Mouse (Mus musculus) bone marrow, adult 2 months (tissue): ENCODE measurements at regions not wholly inside any gene's neighbourhood (a gene's known extent, or its start where the extent isn't known, plus 50 kb on each side); places are given as distances from the start of the nearest gene placed in this dataset.

Experiments used
- CTCF ChIP-seq: fragments of 200-500 bp; IDR thresholded peaks from 2 replicates; pipeline ENCODE4 v1.5.1; 2011; ENCODE audit warnings: low read length, control low read depth; ENCODE audit not compliant: control insufficient read depth, insufficient read depth
- POLR2A ChIP-seq: fragments of 200-500 bp; IDR thresholded peaks from 2 replicates; pipeline ENCODE4 v1.6.1; 2011; ENCODE audit warnings: low read depth, mild to moderate bottlenecking, control low read depth, low read length, borderline replicate concordance; ENCODE audit not compliant: control insufficient read depth

DNA sequence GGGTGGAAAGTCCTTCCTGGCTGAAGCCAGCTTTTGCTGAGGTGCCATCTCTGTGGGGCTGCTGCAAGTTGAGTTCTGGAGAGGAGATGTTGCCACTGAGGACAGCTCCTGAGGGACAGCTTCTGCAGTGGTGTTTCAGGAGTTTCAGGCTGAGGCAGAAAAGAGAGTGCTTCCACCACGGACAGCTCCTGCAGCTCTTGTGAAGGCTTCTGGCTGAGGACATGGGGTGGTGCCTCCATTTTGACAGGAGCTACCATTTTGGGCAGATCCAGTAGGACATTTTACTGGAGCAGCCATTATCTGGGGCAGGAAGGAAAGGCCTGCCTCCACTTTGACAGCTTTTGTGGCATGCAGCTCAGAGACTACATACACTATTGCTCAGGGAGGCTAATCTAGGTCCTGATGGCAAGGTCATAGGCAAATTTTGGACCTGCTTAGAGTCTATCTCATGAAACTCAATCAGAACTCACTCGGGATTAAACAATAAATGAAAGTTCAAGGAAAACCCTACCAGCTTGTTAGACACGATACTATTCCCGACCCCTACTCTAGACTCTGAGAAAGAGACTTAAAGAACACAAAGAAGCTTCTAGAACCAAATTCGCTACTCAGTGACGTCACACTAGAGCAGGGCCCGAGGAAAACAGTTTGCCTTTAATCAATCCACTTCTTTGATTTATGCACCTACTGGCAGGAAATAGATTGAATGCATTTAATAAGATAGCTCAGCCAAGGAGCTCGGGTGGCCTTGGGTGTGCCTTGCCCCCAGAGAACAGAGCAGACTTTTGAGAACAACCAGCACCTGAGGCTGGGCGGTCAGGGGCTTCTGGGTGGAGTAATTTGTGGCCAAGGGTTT is 130.7 kb downstream of the Med10 start:
- TF ChIP-seq POLR2A (no peak), CTCF (no peak)
